Mouse (Mus musculus): ENCODE data around the gene Ctla4. TPM values are rescaled to one million over a fixed set of nuclear protein-coding genes. Genes with fewer than 3 reads are reported as not detected.
A peak's percentile ranks its signal among the peaks of the same experiment; 100 is the strongest.

Ctla4 gene
- total RNA-seq (2017) = 10.5 to 25.9 TPM (median 12.5 TPM) in 3 replicates

- no peak for ATAC-seq (replicated peaks; ENCODE audit: insufficient number of reproducible peaks, low FRiP score, low TSS enrichment, poor library complexity, severe bottlenecking)
These were observed at the start of gene Ctla4 for GRCm38 (mm10) chr1:60886981-60887380. Ctla4 (plus strand) TSS chr1:60887000.

GRCm38 (mm10) chr1:60839161-60839560 lies 47.6 kb upstream of the Ctla4 start:
- no peak for ATAC-seq (replicated peaks; ENCODE audit: insufficient number of reproducible peaks, low FRiP score, low TSS enrichment, poor library complexity, severe bottlenecking)

- ATAC-seq (replicated peaks; ENCODE audit: insufficient number of reproducible peaks, low FRiP score, low TSS enrichment, poor library complexity, severe bottlenecking) = no peak
These were observed 41.3 kb upstream of the Ctla4 start for GRCm38 (mm10) chr1:60845318-60846060.

GRCm38 (mm10) chr1:60846616-60847275 lies 40.1 kb upstream of the Ctla4 start:
- ATAC-seq (replicated peaks; ENCODE audit: insufficient number of reproducible peaks, low FRiP score, low TSS enrichment, poor library complexity, severe bottlenecking) = no peak

- no peak for ATAC-seq (replicated peaks; ENCODE audit: insufficient number of reproducible peaks, low FRiP score, low TSS enrichment, poor library complexity, severe bottlenecking)
These were observed 37.7 kb upstream of the Ctla4 start for GRCm38 (mm10) chr1:60849112-60849511.

GRCm38 (mm10) chr1:60849816-60850215 lies 37.0 kb upstream of the Ctla4 start:
- ATAC-seq (replicated peaks; ENCODE audit: insufficient number of reproducible peaks, low FRiP score, low TSS enrichment, poor library complexity, severe bottlenecking) = no peak

- no peak for ATAC-seq (replicated peaks; ENCODE audit: insufficient number of reproducible peaks, low FRiP score, low TSS enrichment, poor library complexity, severe bottlenecking)
These were observed 35.6 kb upstream of the Ctla4 start for GRCm38 (mm10) chr1:60851041-60851781.

GRCm38 (mm10) chr1:60852075-60852769 lies 34.6 kb upstream of the Ctla4 start:
- peak; percentile 95 for ATAC-seq (replicated peaks; ENCODE audit: insufficient number of reproducible peaks, low FRiP score, low TSS enrichment, poor library complexity, severe bottlenecking)

GRCm38 (mm10) chr1:60852770-60853147 lies 34.0 kb upstream of the Ctla4 start:
- no peak for ATAC-seq (replicated peaks; ENCODE audit: insufficient number of reproducible peaks, low FRiP score, low TSS enrichment, poor library complexity, severe bottlenecking)

- ATAC-seq (replicated peaks; ENCODE audit: insufficient number of reproducible peaks, low FRiP score, low TSS enrichment, poor library complexity, severe bottlenecking) = no peak
These were observed 33.4 kb upstream of the Ctla4 start for GRCm38 (mm10) chr1:60853330-60853956.

- no peak for ATAC-seq (replicated peaks; ENCODE audit: insufficient number of reproducible peaks, low FRiP score, low TSS enrichment, poor library complexity, severe bottlenecking)
These were observed 32.8 kb upstream of the Ctla4 start for GRCm38 (mm10) chr1:60853991-60854390.

- peak; percentile 77 for ATAC-seq (replicated peaks; ENCODE audit: insufficient number of reproducible peaks, low FRiP score, low TSS enrichment, poor library complexity, severe bottlenecking)
These were observed 29.2 kb upstream of the Ctla4 start for GRCm38 (mm10) chr1:60857351-60858220.

- ATAC-seq (replicated peaks; ENCODE audit: insufficient number of reproducible peaks, low FRiP score, low TSS enrichment, poor library complexity, severe bottlenecking) = no peak
These were observed 27.6 kb upstream of the Ctla4 start for GRCm38 (mm10) chr1:60859159-60859558.

GRCm38 (mm10) chr1:60859842-60860241 lies 27.0 kb upstream of the Ctla4 start:
- no peak for ATAC-seq (replicated peaks; ENCODE audit: insufficient number of reproducible peaks, low FRiP score, low TSS enrichment, poor library complexity, severe bottlenecking)

GRCm38 (mm10) chr1:60860357-60860946 lies 26.3 kb upstream of the Ctla4 start:
- peak; percentile 53; the same call in 1 of the 2 replicates for ATAC-seq (replicated peaks; ENCODE audit: insufficient number of reproducible peaks, low FRiP score, low TSS enrichment, poor library complexity, severe bottlenecking)

- no peak for ATAC-seq (replicated peaks; ENCODE audit: insufficient number of reproducible peaks, low FRiP score, low TSS enrichment, poor library complexity, severe bottlenecking)
These were observed 25.8 kb upstream of the Ctla4 start for GRCm38 (mm10) chr1:60860955-60861354.

GRCm38 (mm10) chr1:60861431-60861830 lies 25.4 kb upstream of the Ctla4 start:
- no peak for ATAC-seq (replicated peaks; ENCODE audit: insufficient number of reproducible peaks, low FRiP score, low TSS enrichment, poor library complexity, severe bottlenecking)
